In the genomic region with DNA sequence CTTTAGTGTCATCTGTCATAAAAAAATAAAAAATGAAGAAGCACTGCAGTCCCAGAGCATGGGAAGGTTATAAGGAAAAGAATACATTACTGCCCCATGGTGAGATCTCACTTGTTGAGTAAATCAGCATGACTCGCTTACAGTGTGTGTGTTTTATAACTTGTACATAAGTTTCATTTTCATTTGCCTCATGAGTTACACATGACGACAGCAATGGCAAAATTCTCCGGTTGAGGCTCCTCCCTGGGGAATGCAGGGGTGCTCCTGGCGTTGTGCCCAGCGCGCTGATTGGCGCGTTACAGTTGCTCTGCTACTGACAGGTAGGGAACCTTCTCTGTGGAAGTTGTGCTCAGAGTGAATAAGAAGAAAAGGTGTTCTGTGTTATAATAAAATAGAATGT, we compare ENCODE assay signal across 9 mouse cellular contexts.
A peak's percentile ranks its signal among the peaks of the same experiment; 100 is the strongest.
DNase-seq lines count a peak whose midpoint lies in the region; ATAC-seq lines count a peak whose summit lies in the region.
"Had no signal": no experiment of that assay in that cellular context is flagged by ENCODE, and none has a peak within 500 bp of the region (broad histone marks: within the 10 kb centered on the region; RNA-seq: fewer than 3 reads in every experiment).

No protein-coding gene starts in this region.

- no peak overlapping the region for H3K4me2 ChIP-seq in heart, embryonic 12.5 days
- peak overlapping the region; percentile 12; the same call in 1 of the 2 replicates for H3K4me2 ChIP-seq in kidney, embryonic 16.5 days (replicated peaks; ENCODE audit: low read depth, low read length)

- no peak overlapping the region for H3K9ac ChIP-seq in heart, embryonic 12.5 days
- H3K9ac ChIP-seq in kidney, embryonic 16.5 days (replicated peaks; ENCODE audit: low read length), result no peak overlapping the region

- H3K4me1 ChIP-seq in heart, embryonic 12.5 days (replicated peaks), result peaks cover 32% of the 10 kb centered on the region
- H3K4me1 ChIP-seq in kidney, embryonic 16.5 days (ENCODE audit: insufficient read depth, low read length), result peaks cover 18% of the 10 kb centered on the region
- H3K4me1 ChIP-seq: forebrain, embryonic 10.5 days had no signal

- H3K27ac ChIP-seq in heart, embryonic 12.5 days (ENCODE audit: poor library complexity, severe bottlenecking), result no peak overlapping the region
- H3K27ac ChIP-seq in kidney, embryonic 16.5 days (ENCODE audit: low read length), result no peak overlapping the region
- H3K27ac ChIP-seq: forebrain, embryonic 10.5 days had no signal

- DNase-seq in heart, adult 18-20 months, result peak; percentile 50 to 59
- DNase-seq in 3134 (ENCODE audit: extremely low read depth, insufficient read length, low spot score), result peak; percentile 48
- peak; percentile 46 for DNase-seq in adrenal gland, postnatal 25 days
- DNase-seq in Muller cell, postnatal 12 days (ENCODE audit: inconsistent ontology term), result no peak
- no peak for DNase-seq in right cerebral cortex, postnatal 4 days

- H3K4me3 ChIP-seq in heart, embryonic 12.5 days, result no peak overlapping the region
- no peak overlapping the region for H3K4me3 ChIP-seq in kidney, embryonic 16.5 days (ENCODE audit: low read length)
- H3K4me3 ChIP-seq: forebrain, embryonic 10.5 days had no signal

- no peak for ATAC-seq in heart, embryonic 12.5 days (ENCODE audit: insufficient number of reproducible peaks, low FRiP score)
- ATAC-seq in kidney, embryonic 16.5 days (ENCODE audit: low FRiP score, low TSS enrichment), result no peak
- ATAC-seq in monocyte, adult 5-6 weeks (replicated peaks; ENCODE audit: insufficient number of reproducible peaks, low FRiP score, low TSS enrichment, poor library complexity, severe bottlenecking), result no peak

- H3K27me3 ChIP-seq in heart, embryonic 12.5 days (replicated peaks), result no peaks in the 10 kb centered on the region
- no peaks in the 10 kb centered on the region for H3K27me3 ChIP-seq in kidney, embryonic 16.5 days (ENCODE audit: insufficient read depth, low read length)

- 69% methylated on average over 8 of the region's 8 CpGs for WGBS in heart, embryonic 12.5 days
- 69% methylated on average over 8 of the region's 8 CpGs for WGBS in kidney, embryonic 16.5 days

- H3K9me3 ChIP-seq in heart, embryonic 12.5 days (replicated peaks), result no peaks in the 10 kb centered on the region
- H3K9me3 ChIP-seq in kidney, embryonic 16.5 days (ENCODE audit: low read length), result no peaks in the 10 kb centered on the region
- H3K9me3 ChIP-seq: forebrain, embryonic 10.5 days had no signal

- no peaks in the 10 kb centered on the region for H3K36me3 ChIP-seq in heart, embryonic 12.5 days
- H3K36me3 ChIP-seq in kidney, embryonic 16.5 days (ENCODE audit: insufficient read depth, low read length), result no peaks in the 10 kb centered on the region
- H3K36me3 ChIP-seq: forebrain, embryonic 10.5 days had no signal

Comparison
In these comparisons a context has a peak if more than half of its experiments do, and no peak if none do; other contexts are left out.
1. DNase-seq: peak in heart, adult 18-20 months (2 of 2), 3134 (single experiment) and adrenal gland, postnatal 25 days (single experiment); none in Muller cell, postnatal 12 days (single experiment) and right cerebral cortex, postnatal 4 days (single experiment).